Mouse (Mus musculus) retina, postnatal 7 days (tissue): ENCODE data around the gene Ddx54.
A peak's percentile ranks its signal among the peaks of the same experiment; 100 is the strongest.

Experiments
- DNase-seq: peaks from one replicate; pipeline ENCODE4 v3.0.0-alpha.2; 2012; ENCODE audit warnings: low read depth, low spot score

Gene Ddx54

DNA sequence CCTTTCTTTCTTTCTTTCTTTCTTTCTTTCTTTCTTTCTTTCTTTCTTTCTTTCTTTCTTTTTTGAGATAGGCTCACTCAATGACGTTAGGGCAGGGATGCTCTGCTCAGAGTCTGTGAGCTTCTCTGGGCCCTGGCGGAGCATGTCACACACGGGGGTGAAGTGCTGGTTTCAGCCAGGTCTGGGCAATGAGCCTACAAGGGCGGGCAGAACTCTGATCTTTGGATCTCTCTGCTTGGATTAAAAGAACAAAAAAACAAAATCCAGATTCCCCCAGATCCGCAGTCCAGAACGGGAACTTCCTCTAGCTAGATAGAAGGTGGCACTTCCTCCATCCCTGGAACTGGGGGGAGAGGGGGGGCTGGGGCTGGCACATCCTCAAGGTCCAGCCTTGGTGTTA is 33.3 kb downstream of the Ddx54 start:
- DNase-seq = no peak

DNA sequence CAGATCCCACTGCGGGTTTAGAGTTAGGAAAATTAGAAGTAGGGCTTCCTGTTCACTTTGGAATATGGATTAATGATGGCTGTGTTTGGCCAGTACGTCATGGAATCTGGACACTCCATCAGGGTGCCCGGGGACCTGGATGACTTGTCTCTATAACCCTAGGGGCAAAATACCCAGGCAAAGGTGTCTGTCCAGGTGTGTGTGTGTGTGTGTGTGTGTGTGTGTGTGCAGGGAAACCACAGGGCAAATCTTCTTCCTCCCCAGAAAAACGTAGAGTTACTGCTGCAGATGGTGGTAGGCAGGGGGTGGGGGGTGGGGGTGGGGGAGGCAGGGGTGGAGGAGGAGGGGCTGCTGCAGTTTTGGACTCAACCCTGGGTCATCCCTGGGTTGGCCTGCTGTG is 34.8 kb downstream of the Ddx54 start:
- DNase-seq = no peak

DNA sequence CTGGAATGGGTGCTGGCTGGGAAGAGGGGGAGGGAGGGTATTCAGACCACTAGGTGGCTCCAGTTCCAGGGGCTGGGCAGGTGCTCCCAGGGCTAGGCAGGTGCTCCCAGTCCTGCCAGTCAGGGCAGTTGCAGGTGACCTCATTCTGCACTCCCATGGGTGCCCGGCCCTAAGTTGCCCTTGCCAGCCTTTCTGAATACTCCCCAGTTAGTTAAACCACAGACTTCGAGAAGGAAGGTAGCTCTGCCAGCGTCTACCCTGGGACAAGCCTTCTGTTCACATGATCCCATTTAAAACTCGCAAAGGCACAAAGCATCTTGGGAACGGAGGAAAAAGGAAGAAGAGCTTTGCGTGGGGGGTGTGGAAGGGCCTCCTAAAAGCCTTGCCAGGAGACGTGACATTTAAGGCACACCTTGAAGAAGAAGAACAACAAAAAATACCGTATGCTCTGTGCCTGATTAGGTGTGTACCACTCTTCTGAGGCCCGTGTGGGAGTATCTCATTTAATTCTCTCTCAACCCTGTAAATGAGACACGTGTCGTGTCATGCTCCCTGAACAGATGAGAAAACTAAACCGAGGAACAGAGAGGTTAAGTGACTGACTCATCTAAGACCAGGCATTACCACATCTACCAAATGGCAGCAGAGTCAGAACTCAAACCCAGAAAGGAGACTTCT is 35.4 kb downstream of the Ddx54 start:
- DNase-seq = no peak

DNA sequence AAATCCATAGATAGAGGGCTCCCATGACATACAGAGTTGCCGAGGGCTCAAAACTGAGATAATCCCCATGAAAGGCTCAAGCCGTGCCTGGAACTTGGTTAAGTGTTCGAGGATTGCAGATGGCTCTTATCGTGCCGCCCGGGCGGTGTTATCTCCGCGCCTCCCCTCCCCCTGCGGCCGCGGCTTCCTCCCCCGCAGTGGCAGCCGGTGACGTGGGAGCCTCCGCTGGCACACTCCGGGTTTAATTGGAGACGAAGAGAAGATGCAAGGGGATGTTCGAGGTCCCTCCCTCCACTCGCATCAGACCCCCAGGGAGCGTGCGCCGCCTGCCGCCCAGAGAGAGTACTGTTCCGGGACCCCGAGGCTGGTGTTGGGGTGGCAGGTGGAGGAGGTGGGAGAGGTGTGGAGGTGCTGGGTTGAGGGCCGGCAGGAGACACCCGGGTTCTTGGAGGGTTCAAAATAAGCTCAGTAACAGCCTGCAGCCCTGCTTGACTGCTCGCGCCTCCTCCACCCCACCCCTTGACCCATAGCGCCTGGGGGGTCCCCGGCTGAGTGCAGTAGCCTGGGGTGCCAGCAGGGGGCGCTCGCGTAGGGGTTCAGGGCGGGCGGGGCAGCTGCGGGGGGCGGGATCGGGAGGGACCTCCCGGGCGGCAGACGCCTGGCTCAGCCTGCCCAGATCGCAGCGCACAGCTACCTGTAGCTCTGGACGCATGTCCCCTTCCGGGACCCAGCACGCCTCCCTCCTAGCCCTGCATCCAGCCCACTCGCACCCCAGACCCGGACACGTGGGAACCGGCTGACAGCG is 36.2 kb downstream of the Ddx54 start, which contains the start of gene Rasal1:
TSS of gene Rasal1 (plus strand) at position 244 of the 805 bp plus-strand sequence.
- peak; percentile 27 for DNase-seq

DNA sequence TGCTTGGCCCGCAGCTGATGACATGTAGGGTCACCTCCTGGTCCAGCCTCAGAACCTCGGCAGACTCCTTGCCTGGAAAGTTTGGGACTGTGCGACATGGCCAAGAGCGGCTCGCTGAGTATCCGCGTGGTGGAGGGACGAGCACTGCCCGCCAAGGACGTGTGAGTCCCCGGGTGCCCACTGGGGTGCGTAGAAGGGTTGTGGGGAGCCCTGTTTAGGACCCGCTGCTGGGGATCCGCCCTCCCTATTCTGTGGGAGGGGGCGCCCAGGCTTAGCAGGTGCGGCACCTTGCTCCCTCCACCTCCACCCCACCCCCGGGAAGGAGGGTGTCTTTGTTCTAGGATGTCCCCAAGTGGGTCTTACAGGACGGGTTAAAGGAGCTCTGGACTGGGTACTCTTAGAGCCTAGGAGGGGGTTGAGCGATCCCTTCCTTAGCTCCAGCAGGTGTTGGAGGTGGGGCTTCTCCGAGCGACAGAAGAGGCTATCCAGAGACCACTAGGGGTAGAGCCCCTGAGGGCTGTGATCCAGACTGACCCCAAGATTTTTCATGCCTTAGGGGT is 36.9 kb downstream of the Ddx54 start:
- DNase-seq = no peak

DNA sequence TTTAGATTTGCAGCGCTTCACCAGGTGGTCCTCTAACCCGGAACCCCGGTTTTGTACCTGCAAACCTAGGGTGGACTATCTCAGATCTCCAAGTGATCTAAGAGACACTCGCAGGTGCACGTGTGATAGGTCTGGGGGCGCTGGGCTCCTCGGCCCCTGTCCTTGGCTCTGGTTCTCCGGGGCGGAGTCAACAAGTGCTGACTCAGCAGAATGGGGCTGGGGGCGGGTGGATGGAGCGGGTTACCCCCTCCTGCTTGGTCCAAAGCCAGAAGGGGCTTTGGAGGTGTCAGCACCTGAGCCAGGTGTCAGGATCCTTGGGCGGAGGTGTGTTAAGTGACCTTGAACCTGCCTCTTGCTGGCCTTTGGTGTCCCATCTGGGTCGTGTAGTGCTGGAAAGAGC is 37.4 kb downstream of the Ddx54 start:
- DNase-seq = no peak

DNA sequence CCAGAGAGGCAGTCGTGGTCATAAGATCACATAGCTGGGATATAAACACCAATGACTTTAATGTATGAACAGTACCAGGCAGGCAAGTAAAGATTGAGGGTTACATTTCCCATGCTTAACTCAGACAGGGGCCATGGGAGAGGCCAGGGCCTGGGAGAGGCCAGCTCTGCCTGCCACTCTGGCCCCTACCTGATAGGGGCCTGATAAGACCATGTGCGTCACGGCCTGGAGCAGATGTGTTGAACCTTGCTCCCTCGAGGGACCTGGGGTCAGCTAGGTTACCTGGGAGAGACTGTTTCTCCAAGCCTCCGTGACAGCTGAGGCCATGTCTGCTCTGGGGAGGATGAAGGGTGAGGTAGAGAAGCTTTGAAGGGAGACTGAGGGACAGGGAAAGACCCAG is 38.7 kb downstream of the Ddx54 start:
- no peak for DNase-seq

DNA sequence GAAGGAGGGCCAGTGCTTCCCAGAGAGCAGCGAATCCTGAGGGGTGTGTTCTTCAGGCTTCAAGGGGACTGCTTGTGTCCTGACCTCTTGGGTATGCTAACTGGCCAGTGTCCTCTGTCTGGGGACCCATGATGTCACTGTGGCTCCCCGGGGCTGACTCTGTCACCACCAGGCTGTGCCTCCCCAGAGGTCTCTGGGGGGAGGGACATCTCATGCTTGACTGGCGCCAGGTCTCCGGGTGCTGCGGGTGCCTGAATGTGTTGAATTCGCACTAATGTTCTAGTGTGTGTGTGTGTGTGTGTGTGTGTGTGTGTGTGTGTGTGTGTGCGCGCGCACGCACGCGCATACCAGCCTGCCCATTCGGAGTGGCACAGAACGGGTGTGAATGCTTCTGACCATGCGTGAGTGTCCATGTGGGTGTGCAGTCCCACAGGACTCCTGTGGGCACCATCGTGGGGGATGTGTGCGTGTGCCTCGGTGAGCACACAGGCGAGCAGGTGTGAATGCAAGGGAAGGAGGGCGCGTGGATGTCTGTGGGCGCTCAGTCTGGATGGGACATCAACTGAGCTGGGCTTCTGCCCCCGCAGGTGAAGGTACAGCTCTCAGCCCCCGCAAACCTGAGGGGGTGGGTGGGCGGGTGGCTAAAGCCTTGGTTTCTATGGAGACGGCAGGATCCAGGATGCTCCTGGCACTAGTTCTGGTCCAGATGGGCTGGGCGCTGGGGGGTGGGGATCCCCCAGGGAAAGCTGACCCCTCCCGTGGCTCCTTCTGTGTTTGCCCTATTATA is 40.6 kb downstream of the Ddx54 start:
- DNase-seq = no peak

DNA sequence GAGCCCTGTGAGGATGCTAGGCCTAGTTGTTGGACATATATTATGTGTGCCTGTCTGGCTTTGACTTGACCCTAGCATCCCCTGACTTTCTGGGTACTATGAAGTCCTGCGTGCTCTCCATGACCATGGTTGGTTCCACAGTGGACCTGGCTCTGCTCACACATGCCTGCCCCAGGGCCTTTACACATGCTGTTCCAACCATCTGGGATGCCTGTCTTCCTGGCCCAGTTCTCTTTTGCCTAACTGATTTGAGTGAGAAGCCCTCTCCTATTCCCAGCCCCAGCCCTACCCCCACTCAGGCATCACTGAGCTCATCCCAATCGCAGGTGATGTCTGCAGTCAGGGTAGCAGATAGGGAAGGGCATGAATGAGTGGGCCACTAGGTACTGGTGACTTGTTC is 41.3 kb downstream of the Ddx54 start:
- DNase-seq = no peak

DNA sequence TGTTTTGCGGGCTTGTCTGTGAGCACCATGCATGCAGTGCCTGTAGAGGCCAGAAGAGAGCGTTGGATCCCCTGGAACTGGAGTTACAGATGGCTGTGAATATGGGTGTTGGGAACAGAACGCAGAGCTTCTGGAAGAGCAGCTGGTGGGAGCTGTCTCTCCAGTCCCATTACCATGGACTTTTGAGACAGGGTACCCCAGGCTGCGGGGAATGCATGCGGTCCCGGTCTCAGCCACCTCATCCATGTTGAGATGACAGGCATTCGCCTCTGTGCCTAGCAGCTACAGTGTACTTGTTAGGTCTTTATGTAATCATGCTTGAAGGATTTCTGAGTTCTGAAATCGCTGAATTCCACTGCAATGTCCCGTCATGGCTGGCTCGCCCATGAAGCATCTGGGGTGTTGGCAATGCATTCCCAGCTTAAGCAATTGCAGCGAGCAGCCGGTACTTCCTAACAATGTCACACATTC is 43.8 kb downstream of the Ddx54 start:
- DNase-seq = no peak

DNA sequence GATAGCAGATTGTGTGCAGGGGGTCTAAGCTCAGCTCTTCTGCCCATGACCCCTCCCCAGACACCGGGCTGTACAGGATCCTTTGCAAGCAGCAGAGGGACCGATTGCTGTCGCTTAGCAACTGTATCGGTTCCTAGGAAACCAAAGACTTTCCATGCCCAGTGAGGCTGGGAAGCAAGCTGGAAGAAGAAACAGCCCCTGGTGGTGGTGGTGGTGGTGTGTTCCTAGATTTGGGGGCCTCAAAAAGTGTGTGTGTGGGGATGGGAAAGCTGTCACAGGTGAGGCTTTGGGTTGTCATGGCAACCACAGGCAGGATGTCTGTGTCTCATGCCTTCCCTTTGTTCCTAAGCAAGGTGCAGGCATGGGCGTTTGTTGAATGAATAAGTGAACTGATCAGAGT is 48.3 kb downstream of the Ddx54 start:
- DNase-seq = no peak

DNA sequence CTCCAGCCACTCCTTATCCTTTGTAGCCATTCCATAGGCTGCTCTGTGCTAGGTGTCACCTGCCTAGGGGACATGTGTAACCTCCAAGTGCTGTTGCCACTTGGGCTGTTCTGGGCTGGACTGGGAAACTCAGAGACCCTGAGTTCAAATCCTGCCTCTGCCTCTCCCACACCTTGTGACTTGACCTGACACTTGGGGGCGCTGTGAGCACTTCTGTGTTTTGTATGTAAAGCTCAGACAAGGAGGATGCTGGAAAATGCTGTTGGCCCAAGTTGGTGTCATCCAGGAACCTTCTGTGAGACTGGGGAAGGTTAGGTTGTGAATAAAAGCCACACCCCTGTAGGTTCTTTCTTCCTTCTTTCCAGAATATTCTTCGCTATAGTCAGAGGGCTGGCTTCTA is 52.3 kb downstream of the Ddx54 start:
- DNase-seq = no peak

DNA sequence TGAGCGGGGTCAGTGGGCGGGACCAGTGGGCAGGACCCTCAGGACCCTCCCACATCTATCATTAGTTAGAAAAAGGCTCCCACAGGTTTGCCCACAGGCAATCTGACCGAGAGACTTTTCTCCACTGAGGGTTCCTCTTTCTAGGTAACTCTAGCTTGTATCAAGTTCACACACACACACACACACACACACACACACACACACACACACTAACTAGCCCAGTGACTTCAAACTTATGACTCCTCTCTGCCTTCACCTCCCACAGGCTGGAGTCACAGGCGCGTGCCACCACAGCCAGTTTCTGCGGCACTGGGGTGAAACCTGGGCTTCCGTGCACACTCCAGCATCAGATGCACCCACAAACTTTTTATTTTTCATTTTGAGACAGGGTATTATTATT is 56.2 kb downstream of the Ddx54 start:
- no peak for DNase-seq

DNA sequence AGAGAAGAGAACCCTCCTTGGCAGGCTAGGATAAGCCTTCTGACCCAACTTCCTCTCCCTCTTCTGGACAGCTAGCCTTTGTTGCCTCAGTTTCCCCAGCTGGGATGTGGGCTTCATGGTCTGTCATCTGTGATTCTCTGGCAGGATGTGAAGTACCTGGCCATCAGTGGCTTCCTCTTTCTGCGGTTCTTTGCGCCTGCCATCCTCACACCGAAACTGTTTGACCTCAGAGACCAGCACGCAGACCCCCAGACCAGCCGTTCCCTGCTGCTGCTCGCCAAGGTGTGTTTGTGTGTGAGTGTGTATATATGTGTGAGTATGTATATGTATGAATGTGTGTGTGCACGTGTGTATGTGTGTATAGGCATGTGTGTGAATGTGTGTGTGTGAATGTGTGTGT is 57.6 kb downstream of the Ddx54 start:
- DNase-seq = no peak

DNA sequence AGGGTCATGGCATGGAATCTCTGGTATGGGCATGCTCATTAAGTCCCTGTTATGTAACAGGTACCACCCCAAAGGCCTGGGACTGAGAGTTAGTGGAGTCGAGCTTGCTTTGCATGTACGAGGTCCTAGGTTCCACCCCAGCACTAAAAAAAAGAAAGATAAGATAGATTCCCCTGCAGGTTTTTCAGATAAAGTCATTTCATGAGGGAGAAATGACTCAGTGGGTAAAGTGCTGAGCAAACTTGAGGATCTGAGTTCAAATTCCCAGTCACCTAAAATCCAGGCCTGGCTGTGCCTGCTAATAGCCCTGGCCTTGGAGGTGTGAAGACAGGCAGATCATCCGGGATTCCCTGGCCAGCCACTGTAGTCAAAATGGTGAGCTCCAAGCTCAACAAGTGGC is 59.3 kb downstream of the Ddx54 start:
- no peak for DNase-seq

DNA sequence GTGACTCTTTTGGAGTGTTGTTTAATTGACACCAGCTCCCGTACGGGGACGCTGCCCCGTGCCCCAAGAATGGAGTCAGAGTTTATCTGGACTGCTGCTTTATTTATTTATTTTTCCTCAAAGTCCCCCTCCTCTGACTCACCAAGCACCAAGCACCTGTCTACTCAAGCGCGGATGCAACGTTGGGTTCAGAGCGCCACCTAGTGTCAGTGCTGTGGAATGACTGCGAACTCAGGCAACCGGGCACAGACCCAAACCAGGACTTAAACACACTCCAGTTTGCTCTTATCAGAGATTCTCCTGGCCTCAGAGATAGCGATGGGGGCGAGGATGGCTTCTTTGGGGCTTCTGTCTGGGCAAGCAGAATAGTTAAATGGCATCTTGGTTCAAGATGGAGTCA is 61.1 kb downstream of the Ddx54 start:
- DNase-seq = peak; percentile 62

DNA sequence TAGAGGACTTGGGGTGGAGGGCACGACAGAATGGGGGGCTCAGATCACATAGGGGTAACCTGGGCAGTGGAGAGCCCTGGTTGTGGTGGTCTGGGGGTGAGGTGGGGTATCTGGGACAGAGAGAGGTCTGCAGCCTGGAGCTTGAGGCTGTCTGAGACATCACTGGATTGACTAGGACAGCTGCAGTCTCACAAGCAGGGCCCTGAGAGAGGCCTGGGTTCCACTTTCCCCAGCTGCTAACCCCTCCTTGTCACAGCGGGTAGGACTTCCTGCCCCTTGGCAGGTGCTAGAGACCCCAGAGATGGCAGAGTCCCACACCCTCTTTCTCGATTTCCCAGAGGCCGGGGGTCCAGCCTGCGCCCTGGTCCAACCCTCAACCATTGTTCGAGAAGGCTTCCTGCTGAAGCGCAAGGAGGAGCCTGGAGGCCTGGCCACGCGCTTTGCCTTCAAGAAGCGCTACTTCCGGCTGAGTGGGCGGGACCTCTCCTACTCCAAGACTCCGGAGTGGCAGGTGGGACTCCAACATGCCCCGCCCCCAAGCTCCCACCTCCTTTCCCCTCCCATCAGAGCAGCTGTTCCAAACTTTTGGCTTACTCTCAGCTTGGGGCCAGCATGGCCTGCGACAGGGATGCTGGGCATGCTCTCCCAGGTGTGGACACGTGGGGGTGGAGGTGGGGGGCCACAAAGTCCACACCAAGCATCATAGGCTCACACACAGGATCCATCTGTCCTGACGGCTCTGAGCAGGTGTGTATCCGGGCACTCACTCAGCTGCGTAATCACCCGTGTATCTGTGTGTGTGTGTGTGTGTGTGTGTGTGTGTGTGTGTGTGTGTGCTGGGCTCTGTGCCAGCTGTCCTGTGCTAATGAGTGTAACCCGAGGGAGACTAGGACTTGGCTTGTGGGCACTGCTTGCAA is 61.9 kb downstream of the Ddx54 start:
- no peak for DNase-seq

DNA sequence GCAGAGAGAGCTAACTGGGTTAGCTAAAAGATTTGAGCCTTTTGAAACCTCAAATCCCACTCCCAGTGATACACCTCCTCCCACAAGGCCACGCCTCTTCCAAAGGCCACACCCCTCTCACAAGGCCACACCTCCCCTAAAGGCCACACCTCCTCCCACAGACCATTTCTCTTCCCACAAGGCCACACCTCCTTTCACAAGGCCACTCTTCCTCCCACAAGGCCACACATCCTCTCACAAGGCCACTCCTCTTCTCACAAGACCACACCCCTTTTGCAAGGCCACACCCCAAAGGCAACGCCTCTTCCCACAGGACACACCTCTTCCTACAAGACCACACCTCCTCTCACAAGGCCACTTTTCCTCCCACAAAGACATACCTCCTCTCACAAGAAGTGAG is 65.0 kb downstream of the Ddx54 start:
- DNase-seq = no peak
